Mouse (Mus musculus) 3134 (cell line): ENCODE results near the gene Mpz.

Source experiments
- DNase-seq: peaks from one replicate; pipeline ENCODE4 v3.0.0-alpha.2; 2011; ENCODE audit warnings: low spot score; ENCODE audit not compliant: insufficient read length; ENCODE audit errors: extremely low read depth

Mpz gene

GRCm38 (mm10) chr1:171184314-171184713 lies 33.8 kb downstream of the Mpz start:
- DNase-seq, result peak; percentile 37

- DNase-seq, result no peak
Observed at GRCm38 (mm10) chr1:171185655-171186054, 35.1 kb downstream of the Mpz start.

GRCm38 (mm10) chr1:171187851-171188700 lies 37.6 kb downstream of the Mpz start:
- no peak for DNase-seq

GRCm38 (mm10) chr1:171189046-171189445 lies 38.5 kb downstream of the Mpz start:
- DNase-seq, result no peak

GRCm38 (mm10) chr1:171189476-171190114 lies 39.1 kb downstream of the Mpz start:
- no peak for DNase-seq

GRCm38 (mm10) chr1:171190832-171191231 lies 40.3 kb downstream of the Mpz start:
- no peak for DNase-seq

GRCm38 (mm10) chr1:171192283-171192682 lies 41.8 kb downstream of the Mpz start:
- no peak for DNase-seq

GRCm38 (mm10) chr1:171193093-171193840 lies 42.8 kb downstream of the Mpz start:
- DNase-seq, result no peak

GRCm38 (mm10) chr1:171193911-171194830 lies 43.7 kb downstream of the Mpz start:
- no peak for DNase-seq

GRCm38 (mm10) chr1:171195046-171195822 lies 44.7 kb downstream of the Mpz start:
- no peak for DNase-seq

GRCm38 (mm10) chr1:171195887-171196397 lies 45.4 kb downstream of the Mpz start, which contains the start of gene Pcp4l1:
Gene Pcp4l1, minus strand, starts transcription at chr1:171196268.
- no peak for DNase-seq

- no peak for DNase-seq
Observed at GRCm38 (mm10) chr1:171199532-171199931, 49.0 kb downstream of the Mpz start.

- no peak for DNase-seq
Observed at GRCm38 (mm10) chr1:171200769-171201168, 50.3 kb downstream of the Mpz start.

GRCm38 (mm10) chr1:171203471-171204248 lies 53.1 kb downstream of the Mpz start:
- no peak for DNase-seq

- no peak for DNase-seq
Observed at GRCm38 (mm10) chr1:171204249-171204644, 53.7 kb downstream of the Mpz start.

- DNase-seq, result no peak
Observed at GRCm38 (mm10) chr1:171205704-171206493, 55.4 kb downstream of the Mpz start.

- DNase-seq, result no peak
Observed at GRCm38 (mm10) chr1:171209409-171209808, 58.9 kb downstream of the Mpz start.
